Mouse (Mus musculus): ENCODE data around the gene Crot.
"Not testable (repeated sequence)": the region's sequence is repeated elsewhere in the genome, so short reads cannot be mapped to it uniquely, and the experiment has no call there.

Crot gene

DNA sequence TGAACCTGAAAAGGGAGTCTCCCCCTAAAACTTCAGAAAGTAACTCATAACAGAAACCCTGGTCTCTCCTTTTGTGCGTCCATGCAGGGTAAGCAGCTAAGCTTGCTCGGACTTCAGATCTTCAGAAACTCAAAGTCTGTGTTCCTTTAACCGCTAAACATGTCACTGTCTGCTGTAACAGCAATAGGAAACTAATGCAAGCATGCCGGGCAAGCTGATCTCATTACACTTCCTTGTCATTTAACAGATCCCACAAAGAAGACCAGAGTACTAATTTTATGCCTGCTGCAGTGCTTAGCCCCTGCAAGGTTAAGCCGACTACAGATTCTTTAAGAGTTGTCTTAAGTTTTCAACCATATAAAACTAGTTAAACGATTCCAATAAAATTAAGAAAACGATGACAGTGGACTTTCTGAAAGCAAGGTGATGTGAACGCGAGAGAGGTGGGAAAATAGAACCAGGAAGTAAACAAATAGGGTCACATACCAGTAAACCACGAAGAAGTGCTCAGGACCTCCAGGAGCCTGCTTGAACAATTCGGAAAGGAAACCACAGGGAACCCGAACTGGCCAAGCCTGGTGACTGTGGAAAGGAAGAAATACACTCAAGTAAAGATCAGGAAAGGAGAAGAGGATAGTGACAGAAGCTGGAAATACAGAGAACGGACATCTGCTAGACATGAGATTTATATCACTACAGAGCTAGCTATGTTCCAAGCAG, 998 bp downstream of the Crot start:
- peak; percentile 49 for DNase-seq (ENCODE audit: low spot score)

DNA sequence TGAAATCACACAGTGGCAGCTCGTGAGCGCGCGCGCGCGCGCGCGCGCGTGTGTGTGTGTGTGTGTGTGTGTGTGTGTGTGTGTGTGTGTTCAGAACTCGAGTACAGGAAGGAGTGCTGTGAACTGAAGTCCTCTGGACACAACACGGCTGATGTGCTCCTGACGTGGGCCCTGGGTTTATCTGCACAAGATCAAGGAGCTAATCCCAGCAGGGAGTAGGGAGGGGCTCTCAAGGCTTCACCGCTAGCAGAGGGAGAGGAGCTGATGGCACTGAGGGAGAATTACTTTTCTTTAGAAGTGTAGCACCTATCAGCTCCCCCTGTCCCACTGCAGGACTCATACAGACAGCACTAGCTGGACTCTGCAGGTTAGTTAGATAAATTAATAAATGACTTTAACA, 5.5 kb downstream of the Crot start:
- DNase-seq (ENCODE audit: low spot score) = no peak

DNA sequence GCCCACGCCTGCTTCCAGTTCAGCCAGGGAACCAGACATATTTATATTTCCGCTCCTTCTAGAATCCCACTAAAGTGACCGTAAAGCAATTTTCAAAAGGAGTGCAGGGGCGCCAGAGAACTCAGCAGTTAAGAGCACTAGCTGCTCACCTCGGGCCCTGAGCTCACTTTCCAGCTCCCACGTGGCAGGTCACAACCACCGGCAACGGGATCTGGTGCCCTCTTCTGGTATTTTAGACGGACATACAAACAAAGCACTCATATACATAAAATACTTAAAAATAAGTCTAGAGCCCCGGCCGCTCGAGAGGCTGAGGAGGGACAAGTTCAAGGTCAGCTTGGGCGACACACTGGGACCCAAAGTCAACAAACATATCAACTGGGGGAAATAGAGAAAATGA, 6.6 kb downstream of the Crot start:
- no peak for DNase-seq (ENCODE audit: low spot score)

DNA sequence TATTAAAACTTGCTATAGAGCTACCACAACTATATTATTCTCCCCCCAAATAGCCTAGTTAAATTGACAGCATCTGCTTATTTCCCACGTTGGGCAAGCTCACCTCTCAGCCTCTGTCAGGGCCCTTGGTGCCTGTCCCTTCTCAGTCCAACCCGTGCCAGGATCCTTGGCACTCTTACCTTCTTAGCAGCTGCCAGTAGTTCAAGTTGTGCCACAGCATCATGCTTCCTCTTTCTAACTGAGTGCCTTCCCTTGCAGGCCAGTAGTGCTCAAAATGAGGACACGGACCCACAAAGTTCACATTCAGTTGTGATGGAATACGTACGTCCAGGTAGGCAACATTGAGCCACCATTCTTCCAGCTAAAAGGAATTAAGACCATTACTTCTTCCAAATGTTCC, 9.2 kb downstream of the Crot start:
- DNase-seq (ENCODE audit: low spot score) = no peak

DNA sequence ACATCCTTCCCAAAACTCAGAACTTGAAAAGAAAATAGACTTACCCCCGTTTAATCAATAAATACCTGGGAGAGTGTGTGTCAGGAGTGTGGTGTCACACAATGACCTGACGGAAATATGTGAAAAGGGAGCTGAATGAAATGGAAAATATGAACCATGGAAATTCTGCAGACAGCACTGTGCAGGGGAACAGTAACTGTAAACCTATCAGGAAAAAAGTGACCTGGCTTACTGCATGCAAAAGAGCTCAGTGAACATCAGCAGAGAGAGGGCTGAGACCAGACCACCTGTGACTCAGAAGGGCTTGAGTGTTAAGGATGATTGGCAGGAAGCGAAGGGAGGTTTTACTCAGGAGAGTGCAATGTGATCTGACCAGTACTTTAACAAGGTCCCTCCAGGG, 11.7 kb downstream of the Crot start:
- DNase-seq (ENCODE audit: low spot score) = no peak

DNA sequence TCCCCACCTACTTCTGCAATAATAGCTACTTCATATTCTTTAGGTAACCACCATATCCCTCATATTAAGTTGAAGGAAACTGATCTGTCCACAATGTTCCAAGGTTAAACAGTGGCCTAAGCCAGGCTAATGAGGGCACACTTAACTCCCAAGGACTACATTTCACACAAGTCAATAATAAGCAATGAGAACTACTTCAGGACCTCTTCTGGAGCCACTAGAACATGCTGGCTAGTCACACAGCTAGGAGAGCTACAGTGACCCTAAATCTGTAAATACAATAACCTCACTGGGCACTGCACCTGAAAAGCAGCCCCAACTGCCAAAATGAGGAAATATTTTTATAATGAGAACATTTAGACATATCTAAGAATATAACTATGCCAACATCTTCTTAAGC, 22.4 kb downstream of the Crot start:
- peak; percentile 71 for DNase-seq (ENCODE audit: low spot score)

DNA sequence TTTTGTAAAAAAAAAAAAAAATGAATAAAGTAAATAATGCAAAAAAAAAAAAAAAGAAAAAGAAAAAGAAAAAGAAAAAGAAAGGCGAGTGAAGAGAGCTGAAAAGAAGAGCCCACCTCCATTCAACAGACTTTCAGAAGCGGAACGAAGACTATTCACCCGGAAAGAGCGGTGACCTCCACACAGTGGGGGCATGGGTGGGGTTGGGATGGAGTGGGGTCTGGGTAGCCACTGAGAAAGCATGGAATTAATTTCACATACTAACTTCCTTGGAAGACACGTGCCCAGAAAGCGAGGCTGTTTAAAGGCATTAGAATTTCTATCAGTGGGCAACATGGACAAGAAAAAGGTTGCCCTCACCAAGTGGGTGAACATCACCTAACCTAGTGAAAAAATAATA, 24.8 kb downstream of the Crot start:
- no peak for DNase-seq (ENCODE audit: low spot score)

DNA sequence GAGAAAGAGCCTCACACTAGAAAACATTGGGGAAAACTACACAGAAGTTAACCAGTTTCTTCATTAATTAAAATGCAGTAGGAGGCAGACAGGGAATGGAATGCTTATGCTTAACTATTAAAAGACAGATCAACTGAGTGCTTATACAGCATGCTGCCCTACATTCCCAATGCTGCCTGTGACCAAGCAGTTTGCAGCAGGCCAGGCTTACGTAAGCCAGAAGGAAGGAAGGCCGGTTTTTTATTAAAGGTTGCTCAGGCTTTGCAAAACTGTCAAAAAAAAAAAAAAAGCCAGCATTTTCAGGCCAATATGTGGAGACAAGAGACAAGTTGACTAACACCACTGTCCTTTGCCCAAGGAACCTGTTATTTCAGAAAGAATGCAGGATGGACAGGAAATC, 26.4 kb downstream of the Crot start:
- no peak for DNase-seq (ENCODE audit: low spot score)

DNA sequence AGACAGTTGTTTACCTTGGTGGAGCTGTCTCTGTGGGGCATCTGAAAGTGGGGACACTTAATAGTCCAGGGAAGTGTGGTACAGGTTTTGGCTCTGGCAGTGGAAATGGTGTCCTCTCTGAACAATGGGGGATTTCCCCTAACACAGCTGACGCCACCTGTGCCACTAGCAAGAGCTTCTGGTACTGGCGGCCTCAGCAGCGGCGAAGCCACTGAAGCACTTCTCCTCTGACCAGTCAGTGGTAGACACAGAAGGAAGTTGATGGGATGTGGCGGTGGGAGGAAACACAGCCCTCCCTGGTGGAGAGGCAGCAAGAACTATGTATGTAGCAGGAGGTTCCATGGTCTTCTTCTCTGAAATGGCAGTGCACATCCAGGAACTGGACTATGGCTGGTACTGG, 32.6 kb downstream of the Crot start:
- no peak for DNase-seq (ENCODE audit: low spot score)

DNA sequence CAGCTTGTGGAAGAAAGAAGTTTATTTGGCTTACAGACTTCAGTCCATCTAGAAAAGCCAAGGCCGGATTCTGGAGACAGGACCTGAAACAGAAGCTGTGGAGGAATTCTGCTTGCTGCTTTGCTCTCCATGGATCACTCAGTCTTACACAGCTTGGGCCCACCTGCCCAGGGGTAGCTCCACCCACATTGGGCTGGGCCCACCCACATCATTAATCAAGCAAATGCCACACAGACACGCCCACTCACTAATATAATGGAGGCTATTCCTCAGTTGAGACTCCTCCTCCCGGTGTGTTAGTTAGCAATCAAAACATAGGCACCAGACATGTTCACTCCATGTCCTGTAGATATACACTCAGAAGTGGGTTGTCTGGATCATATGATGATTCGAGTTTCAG, 36.6 kb downstream of the Crot start:
- no peak for DNase-seq (ENCODE audit: low spot score)

DNA sequence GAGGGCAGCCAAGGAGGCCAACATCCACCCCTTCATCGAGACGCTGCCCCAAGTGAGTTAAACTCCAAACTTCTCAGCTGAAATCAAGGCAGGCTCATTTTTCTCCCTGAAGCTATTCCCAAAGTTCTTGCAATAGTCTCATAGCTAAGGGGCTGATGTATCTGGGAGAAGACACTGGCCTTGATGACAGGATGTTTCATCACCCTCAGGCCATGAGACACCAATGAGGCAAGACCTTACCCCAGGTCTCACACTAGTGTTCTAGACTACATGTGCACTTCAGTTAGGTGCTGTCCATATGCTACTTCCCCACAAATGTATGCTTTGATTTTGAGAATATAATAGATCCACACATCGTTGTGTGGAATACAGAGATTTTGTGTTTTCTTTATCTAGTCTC, 41.6 kb downstream of the Crot start:
- DNase-seq (ENCODE audit: low spot score) = no peak

DNA sequence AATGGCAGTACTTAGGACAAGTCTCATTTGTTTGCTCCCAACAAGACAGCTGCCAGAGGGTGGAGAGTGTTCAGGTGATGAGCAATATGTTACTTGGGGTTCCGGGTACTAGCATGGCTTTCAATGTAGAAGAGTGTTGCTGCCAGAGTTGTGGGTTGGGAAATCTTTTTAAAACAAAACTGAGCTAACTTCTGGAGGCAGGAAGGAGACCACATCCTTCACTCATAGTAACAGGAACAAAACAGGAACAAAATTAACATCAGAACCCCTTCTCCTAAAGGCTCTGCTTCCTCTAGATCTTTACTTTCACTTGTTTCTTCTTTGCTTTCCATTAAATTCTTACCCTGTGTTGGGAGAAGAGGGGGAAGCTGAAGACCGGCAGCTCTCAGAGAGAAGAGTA, 43.5 kb downstream of the Crot start:
- DNase-seq (ENCODE audit: low spot score) = no peak

DNA sequence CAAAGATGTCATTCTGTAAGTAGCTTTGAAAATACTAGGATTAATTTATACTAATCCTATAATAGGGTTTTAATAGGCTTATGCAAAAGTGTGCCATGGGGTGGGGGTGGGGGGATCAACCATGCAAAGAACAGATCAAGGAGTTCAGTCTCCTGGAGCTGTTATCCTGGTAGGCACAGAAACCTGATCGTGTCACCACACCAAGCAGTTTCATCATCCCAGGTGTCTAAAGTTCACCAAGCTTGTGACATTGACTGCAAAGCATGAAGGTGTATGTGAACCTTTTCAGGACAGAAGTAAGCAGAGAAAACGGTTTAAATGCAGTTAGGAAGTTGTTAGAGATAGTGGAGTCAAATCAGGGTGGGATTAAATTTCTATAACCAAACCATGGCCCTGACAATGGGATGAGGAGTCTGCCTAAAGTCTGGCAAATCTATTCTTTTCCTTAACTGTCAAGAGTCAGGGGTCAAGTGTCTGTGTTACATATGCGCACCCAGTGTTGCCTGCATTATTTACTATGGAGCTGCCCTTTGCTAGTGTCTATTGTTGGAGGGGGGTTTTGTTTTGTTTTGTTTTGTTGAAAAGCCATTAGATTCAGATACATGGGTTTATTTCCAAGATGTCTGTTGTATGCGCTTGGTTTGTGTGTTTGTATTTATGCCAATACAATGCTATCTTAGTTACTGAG, 49.6 kb downstream of the Crot start:
- no peak for DNase-seq (ENCODE audit: low spot score)

DNA sequence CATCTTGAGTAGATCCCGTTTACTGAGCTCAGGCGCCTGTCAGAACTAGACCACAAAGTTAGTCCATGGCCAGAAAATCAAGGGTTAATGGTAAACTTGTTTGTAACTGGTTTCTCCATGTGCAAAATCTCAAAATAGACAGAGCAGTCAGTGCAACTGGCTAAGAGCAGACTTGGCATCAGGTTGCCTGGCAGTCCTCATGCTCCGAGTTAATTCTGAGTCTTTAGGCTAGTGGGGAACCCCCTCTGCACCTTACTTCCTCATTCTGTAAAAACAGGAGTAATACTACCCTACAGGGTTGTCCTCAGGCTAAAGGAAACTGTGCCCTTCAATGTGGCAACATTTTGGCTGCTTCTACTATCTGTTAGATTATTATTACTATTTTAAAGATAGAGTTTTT, 53.3 kb downstream of the Crot start:
- DNase-seq (ENCODE audit: low spot score) = no peak

DNA sequence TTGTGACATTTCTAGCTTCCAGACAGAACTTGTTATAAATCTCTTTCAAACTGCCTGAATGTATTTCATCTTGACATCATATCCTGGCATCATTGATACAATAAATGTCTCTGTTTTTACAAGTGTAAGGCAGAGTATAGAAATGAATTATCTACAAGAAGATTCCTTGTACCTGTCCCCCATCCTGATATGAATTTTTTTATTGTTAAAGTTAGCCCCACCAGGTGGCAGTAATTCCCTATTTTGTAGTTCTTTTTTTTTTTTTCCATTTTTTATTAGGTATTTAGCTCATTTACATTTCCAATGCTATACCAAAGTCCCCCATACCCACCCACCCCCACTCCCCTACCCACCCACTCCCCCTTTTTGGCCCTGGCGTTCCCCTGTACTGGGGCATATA, 55.9 kb downstream of the Crot start:
- not testable (repeated sequence) for DNase-seq (ENCODE audit: low spot score)

DNA sequence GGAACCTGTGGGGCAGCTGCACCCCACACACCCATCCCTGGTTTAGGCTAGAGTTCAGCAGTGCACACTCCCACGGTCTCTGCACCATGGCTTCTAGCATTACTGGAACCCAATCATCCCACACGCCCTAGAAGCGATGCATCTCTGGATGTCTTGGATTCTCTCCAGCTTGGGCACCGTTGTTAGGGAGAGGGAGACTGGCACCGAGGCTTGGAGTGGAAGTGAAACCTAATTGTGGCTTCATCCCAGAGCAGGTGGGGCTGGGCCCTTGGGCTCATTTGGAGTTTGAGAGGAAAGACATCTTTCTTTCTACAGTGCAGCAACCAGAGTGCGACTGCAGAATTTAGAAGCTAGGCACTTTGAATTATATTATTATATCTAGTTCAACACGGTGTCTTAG, 59.2 kb downstream of the Crot start:
- DNase-seq (ENCODE audit: low spot score) = no peak

DNA sequence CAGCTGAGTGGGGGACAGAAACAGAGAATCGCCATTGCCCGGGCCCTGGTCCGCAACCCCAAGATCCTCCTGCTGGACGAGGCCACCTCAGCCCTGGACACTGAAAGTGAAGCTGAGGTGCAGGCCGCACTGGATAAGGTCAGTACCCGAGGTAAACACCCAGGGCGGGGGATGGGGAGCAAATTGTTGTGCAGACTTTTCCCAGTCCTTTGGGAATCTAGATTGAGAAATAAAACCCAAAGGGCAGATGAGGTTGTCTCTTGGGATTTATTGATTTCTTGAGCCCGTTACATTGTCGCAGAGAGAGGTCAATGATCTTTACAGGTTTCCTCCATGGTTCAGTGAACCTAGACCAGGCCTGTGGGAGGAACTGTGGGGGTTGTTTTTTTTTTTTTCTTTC, 68.7 kb downstream of the Crot start:
- no peak for DNase-seq (ENCODE audit: low spot score)

DNA sequence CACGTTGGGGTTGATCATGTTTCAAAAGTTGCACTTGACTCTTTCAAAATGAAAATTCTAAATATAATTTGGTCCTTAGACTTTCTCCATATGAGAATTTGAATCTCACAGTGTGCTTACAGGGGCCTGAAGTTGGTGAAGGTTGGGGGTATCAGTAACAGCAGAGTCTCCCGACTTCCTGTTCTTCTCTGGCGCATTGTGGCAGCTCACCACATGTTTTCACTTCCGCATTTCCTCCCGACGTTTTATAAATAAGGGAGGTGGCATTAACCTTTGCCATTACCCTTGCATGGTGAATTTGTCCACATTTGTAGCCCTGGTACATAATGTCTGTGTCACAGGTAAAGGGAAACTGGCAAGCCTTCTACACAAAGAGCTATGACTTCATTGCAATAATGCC, 80.1 kb downstream of the Crot start:
- peak; percentile 3 for DNase-seq (ENCODE audit: low spot score)

DNA sequence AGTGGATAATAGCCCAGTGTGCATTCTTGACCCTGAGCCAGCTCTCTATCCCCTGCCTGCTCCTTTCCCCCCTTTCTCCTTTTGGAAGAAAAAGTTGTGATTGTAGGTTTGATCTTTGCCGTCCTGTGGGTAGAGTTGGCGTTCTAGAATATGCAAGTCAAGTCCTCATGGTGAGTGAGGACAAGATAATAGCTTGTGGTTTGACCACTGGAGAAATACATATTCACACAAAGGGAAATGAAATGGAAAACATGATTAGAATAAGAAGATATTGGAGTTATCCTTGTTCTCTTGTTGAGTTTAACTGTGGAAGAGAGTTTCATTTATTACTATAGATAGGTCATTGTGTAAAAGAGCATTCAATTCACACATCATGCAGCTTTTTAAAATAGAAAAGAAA, 80.7 kb downstream of the Crot start:
- no peak for DNase-seq (ENCODE audit: low spot score)

All from lung, postnatal 25 days (tissue).